Mouse (Mus musculus) small intestine, adult 2 months (tissue): ENCODE data around the gene Plekhg3.

ENCODE experiments used
- CTCF ChIP-seq: fragments of 200-500 bp; IDR thresholded peaks from 2 replicates; pipeline ENCODE4 v1.5.1; 2012; ENCODE audit warnings: low read depth, mild to moderate bottlenecking, control low read depth, inconsistent platforms, low read length, moderate library complexity, mixed read lengths; ENCODE audit not compliant: insufficient replicate concordance, insufficient read length; ENCODE audit errors: extremely low read depth
- POLR2A ChIP-seq: fragments of 200-500 bp; IDR thresholded peaks from 2 replicates; pipeline ENCODE4 v1.6.1; 2012; ENCODE audit warnings: low read depth, mild to moderate bottlenecking, control low read depth, inconsistent platforms, low read length, moderate library complexity

DNA sequence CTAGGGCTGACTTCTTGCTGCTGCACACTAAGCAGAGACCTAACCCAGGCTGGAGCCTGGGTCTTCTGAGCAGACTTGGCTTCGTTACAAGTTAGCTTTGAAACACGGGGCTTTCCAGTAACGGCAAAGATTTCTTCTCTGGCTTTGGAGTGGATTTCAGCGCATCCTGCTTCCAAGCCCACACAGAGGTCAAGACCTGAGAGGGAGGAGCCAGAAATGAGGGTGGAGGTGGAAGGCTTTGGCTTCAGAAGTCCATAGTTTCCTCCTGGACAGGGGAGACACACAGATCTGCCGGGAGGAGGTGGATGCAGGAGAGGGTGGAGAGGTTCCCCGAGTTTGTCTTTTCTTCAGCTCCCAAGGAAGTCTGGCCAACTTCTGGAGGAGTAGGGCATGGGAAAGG is 58.8 kb downstream of the Plekhg3 start:
- TF ChIP-seq CTCF (no peak), POLR2A (no peak)
